Mouse (Mus musculus) forebrain, embryonic 15.5 days (tissue): ENCODE measurements at regions not wholly inside any gene's neighbourhood (a gene's known extent, or its start where the extent isn't known, plus 50 kb on each side); places are given as distances from the start of the nearest gene placed in this dataset.
A peak's percentile ranks its signal among the peaks of the same experiment; 100 is the strongest.

Experiments
- ATAC-seq: fragments of 200-750 bp; cut with Nextera tagmentation; replicated peaks from 2 replicates; pipeline ENCODE4 v1.8.0; 2017; ENCODE audit warnings: mild to moderate bottlenecking, moderate TSS enrichment, moderate library complexity
- H3K27ac ChIP-seq: fragments of 300-500 bp; sonication (generic); replicated peaks from 2 replicates; pipeline ENCODE4 v1.5.1; 2015; ENCODE audit warnings: mild to moderate bottlenecking, inconsistent platforms
- H3K27me3 ChIP-seq: fragments of 300-500 bp; sonication (generic); 2 replicates; pipeline ENCODE4 v1.6.1; 2015; ENCODE audit warnings: inconsistent platforms
- H3K36me3 ChIP-seq: fragments of 300-500 bp; sonication (generic); 2 replicates; pipeline ENCODE4 v1.6.1; 2015; ENCODE audit warnings: mild to moderate bottlenecking, inconsistent platforms
- H3K4me1 ChIP-seq: fragments of 300-500 bp; sonication (generic); 2 replicates; pipeline ENCODE4 v1.6.1; 2015; ENCODE audit warnings: inconsistent platforms
- H3K4me2 ChIP-seq: fragments of 300-500 bp; sonication (generic); replicated peaks from 2 replicates; pipeline ENCODE4 v1.6.1; 2015; ENCODE audit warnings: mild to moderate bottlenecking, inconsistent platforms
- H3K4me3 ChIP-seq: fragments of 300-500 bp; sonication (generic); 2 replicates; pipeline ENCODE4 v1.5.1; 2015; ENCODE audit warnings: mild to moderate bottlenecking, inconsistent platforms
- H3K9ac ChIP-seq: fragments of 300-500 bp; sonication (generic); replicated peaks from 2 replicates; pipeline ENCODE4 v1.6.1; 2015; ENCODE audit warnings: mild to moderate bottlenecking, inconsistent platforms
- H3K9me3 ChIP-seq: fragments of 300-500 bp; sonication (generic); 2 replicates; pipeline ENCODE4 v1.6.1; 2016; ENCODE audit warnings: inconsistent platforms
- WGBS: fragments of 180-500 bp; shearing (Covaris S2); methylation state at CpG from one replicate; pipeline ENCODE4 v1.1.7; 2015; ENCODE audit warnings: mixed read lengths; 5-methylcytosine and 5-hydroxymethylcytosine counted together

DNA sequence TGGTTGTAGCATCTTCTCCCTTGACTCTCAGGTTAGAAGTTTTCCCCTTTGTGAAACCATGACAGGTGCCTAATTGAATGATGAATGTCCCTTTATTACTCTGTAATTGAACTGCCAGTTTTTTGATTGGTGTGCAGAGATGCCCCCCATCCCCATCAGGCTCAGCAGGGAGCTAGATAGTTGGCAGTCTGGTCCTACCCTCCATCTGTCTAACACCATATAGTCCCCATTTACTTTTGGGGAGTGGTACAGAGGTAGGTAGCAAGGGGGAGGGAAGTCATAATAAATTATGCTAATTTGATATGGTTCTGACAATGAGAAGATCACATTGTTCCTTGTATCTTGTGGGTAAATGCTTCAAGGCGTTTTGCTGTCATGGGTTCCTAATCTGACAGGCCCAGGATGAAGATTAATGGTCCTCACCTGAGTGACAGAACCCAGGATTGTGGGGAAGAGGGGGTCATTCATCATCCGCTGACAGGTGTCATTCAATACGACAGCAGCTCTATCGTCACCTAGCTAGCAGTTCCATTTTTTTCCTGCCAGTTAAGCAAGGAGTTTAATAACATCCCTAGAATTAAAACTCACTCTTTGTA, 122.3 kb upstream of the Etaa1 start:
- H3K4me2 ChIP-seq, result no peak overlapping the region
- 73% methylated on average over 4 of the region's 4 CpGs for WGBS
- no peaks in the 10 kb centered on the region for H3K36me3 ChIP-seq
- no peak overlapping the region for H3K4me3 ChIP-seq
- H3K27ac ChIP-seq, result no peak overlapping the region
- H3K27me3 ChIP-seq, result no peaks in the 10 kb centered on the region
- H3K4me1 ChIP-seq, result no peaks in the 10 kb centered on the region
- no peaks in the 10 kb centered on the region for H3K9me3 ChIP-seq
- ATAC-seq, result no peak; the same call in 1 of the 2 replicates
- no peak overlapping the region for H3K9ac ChIP-seq

DNA sequence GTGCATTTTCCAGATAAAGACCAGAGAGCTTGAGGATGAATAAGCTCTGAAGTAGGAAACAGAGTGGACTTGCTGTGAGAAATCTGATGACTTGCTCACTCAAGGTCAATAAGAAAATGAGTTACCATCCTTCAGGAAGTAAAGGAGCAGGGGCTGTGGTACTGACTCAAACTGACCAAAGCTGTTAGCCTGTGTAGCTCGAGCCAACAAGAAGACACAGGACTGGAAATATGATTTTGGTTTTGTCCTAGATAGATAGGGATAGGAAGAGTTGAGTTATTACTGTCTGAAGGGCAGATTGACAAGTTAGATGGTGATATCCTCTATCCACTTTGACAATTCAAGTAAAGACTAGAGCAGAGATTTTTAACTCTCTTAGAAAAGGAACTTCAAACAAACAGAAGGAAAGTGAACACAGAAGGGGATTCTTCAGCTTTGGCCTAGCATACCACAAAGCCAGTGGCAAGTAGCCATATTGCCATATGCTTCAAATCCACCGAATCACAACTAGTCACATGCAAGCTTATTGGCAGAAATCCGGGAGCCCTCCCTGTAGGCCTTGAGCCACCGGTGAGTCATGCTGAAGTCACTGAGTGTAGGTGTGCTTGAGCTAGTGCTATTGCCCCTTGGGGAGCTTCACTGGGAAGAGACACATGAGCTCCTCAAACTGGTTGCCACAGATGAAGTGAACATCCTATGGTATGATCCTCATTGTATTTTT, 117.1 kb upstream of the Etaa1 start:
- Histone ChIP-seq H3K27me3 (no peaks in the 10 kb centered on the region), H3K9me3 (no peaks in the 10 kb centered on the region), H3K4me2 (no peak overlapping the region), H3K4me1 (peaks cover 7% of the 10 kb centered on the region), H3K9ac (no peak overlapping the region), H3K4me3 (no peak overlapping the region), H3K27ac (no peak overlapping the region), H3K36me3 (no peaks in the 10 kb centered on the region)
- 58% methylated on average over 4 of the region's 4 CpGs for WGBS
- peak; percentile 78 for ATAC-seq

- Histone ChIP-seq H3K4me2 (no peak overlapping the region), H3K36me3 (no peaks in the 10 kb centered on the region), H3K4me1 (peaks cover 7% of the 10 kb centered on the region), H3K9ac (no peak overlapping the region), H3K27me3 (no peaks in the 10 kb centered on the region), H3K27ac (no peak overlapping the region), H3K4me3 (no peak overlapping the region), H3K9me3 (no peaks in the 10 kb centered on the region)
- 67% methylated on average over 8 of the region's 8 CpGs for WGBS
- ATAC-seq, result 0 out of 2 replicates have a peak, but pooled peaks have one; percentile 6
These were observed 116.3 kb upstream of the Etaa1 start for GRCm38 (mm10) chr11:18070032-18070374.

GRCm38 (mm10) chr11:18069348-18070031, 115.8 kb upstream of the Etaa1 start:
- Histone ChIP-seq H3K27me3 (no peaks in the 10 kb centered on the region), H3K36me3 (no peaks in the 10 kb centered on the region), H3K9me3 (no peaks in the 10 kb centered on the region), H3K27ac (no peak overlapping the region), H3K9ac (no peak overlapping the region), H3K4me3 (no peak overlapping the region), H3K4me2 (no peak overlapping the region), H3K4me1 (peaks cover 7% of the 10 kb centered on the region)
- ATAC-seq, result 0 out of 2 replicates have a peak, but pooled peaks have one; percentile 29
- 35% methylated on average over 7 of the region's 7 CpGs for WGBS

DNA sequence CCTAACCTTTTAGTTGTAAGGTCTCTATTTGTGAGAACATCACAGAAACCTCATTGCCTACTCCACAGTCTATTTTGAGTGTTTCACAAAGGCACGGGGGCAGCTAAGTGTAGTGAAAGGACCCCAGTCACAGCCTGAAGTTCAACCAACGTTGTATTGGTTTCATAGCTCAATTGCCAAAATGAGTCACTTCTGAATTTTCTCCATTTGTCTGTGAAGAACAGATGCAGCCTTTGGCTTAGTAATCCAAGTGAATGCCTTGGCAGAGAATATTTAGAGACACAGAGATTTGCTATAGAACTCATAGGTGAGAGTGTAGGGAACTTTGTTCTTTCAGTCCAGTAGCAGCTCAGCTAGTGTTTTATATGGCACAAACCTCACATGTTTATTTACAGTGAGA, 114.4 kb upstream of the Etaa1 start:
- H3K27me3 ChIP-seq, result no peaks in the 10 kb centered on the region
- no peak overlapping the region for H3K27ac ChIP-seq
- H3K4me3 ChIP-seq, result no peak overlapping the region
- H3K9me3 ChIP-seq, result no peaks in the 10 kb centered on the region
- no peaks in the 10 kb centered on the region for H3K36me3 ChIP-seq
- no peak overlapping the region for H3K4me2 ChIP-seq
- peaks cover 7% of the 10 kb centered on the region for H3K4me1 ChIP-seq
- no peak for ATAC-seq
- 12% methylated on average over 2 of the region's 2 CpGs for WGBS
- H3K9ac ChIP-seq, result no peak overlapping the region

DNA sequence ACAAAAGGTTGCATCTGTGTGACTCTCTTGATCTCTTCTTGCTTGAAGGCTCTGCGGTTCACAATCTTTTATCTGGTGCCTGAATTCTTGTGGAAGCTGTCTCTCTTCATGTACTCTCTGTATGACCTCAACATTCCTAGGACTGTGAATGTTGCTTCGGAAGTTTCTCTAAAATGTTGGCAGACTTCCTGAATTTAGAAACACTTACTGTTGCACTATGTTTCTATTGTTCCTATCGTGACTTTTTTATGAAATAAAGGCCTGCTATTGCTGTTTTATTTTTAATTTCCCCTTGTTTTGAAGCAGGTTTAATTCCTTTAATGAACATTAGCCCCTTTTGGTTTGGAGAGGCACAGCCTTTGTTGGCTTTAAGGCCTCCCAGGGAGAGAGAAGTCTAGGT, 114.0 kb upstream of the Etaa1 start:
- WGBS, result 32% methylated on average over 3 of the region's 3 CpGs
- Histone ChIP-seq H3K27ac (no peak overlapping the region), H3K9ac (no peak overlapping the region), H3K27me3 (no peaks in the 10 kb centered on the region), H3K36me3 (no peaks in the 10 kb centered on the region), H3K4me1 (peaks cover 7% of the 10 kb centered on the region), H3K9me3 (no peaks in the 10 kb centered on the region), H3K4me2 (no peak overlapping the region), H3K4me3 (no peak overlapping the region)
- no peak for ATAC-seq

DNA sequence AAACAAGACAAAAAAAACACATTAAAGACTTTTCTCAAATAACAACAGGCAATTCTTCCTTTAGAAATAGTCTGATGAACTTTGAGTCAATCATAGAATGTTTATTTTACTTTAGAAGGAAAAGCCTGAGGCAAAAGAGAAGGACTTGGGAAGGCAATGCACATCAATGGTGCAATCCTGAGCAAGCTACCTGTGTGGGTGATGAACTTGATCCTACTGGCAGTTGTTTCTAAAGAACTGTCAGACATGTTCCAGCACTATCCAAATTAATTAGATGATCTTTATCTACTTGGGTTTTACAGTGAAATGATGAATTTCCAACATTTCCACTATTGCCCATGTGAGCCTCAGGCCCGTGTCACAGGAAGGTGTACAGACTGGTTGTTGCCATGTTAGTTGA, 87.9 kb upstream of the Etaa1 start:
- no peaks in the 10 kb centered on the region for H3K27me3 ChIP-seq
- no peak for ATAC-seq
- no peak overlapping the region for H3K4me3 ChIP-seq
- no peak overlapping the region for H3K9ac ChIP-seq
- 93% methylated on average over 1 of the region's 1 CpGs for WGBS
- H3K4me2 ChIP-seq, result no peak overlapping the region
- no peaks in the 10 kb centered on the region for H3K9me3 ChIP-seq
- no peak overlapping the region for H3K27ac ChIP-seq
- H3K36me3 ChIP-seq, result no peaks in the 10 kb centered on the region
- H3K4me1 ChIP-seq, result no peaks in the 10 kb centered on the region

DNA sequence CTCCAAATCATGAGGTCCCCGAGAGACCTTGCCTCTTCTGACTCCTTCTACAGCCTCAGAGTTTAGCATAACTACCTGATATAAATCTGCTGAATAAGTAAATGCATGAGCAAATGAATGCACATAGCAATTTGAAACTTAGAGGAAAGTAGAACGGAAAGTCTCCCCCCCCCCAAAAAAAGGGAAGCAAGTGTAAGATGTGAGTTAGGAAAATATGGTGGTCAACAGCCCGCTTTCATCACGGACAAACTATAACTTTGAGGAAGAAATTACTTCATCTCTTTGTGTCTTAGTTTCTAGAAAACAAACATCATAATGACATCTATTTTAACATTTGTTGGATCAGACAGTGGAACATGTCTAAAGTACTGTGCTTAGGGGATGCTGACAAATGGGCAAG, 77.4 kb upstream of the Etaa1 start:
- 92% methylated on average over 4 of the region's 4 CpGs for WGBS
- no peaks in the 10 kb centered on the region for H3K36me3 ChIP-seq
- H3K4me1 ChIP-seq, result no peaks in the 10 kb centered on the region
- no peak overlapping the region for H3K4me3 ChIP-seq
- no peaks in the 10 kb centered on the region for H3K27me3 ChIP-seq
- no peaks in the 10 kb centered on the region for H3K9me3 ChIP-seq
- no peak overlapping the region for H3K9ac ChIP-seq
- H3K27ac ChIP-seq, result no peak overlapping the region
- ATAC-seq, result no peak
- H3K4me2 ChIP-seq, result no peak overlapping the region

DNA sequence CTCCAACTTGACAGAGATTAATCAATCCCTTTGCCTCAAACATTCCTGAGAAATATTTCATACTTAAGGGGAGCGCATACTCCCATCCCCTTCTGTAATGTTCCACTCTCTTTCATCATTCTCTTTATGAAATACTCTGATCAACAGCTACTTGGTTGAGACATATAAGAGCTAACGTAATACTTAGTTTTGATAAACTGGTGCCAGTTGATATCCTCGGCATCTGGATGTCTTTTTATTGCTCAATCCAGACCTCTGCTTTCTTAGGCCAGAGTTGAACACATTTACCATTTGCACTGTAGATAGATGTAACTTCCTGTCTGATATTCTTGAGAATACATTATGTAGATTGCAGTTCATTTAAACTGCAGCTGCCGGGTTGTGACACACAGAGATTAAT, 68.4 kb upstream of the Etaa1 start:
- H3K4me2 ChIP-seq, result no peak overlapping the region
- WGBS, result 87% methylated on average over 4 of the region's 4 CpGs
- H3K9ac ChIP-seq, result no peak overlapping the region
- no peak overlapping the region for H3K27ac ChIP-seq
- no peaks in the 10 kb centered on the region for H3K4me1 ChIP-seq
- H3K9me3 ChIP-seq, result no peaks in the 10 kb centered on the region
- H3K4me3 ChIP-seq, result no peak overlapping the region
- no peaks in the 10 kb centered on the region for H3K36me3 ChIP-seq
- H3K27me3 ChIP-seq, result no peaks in the 10 kb centered on the region
- ATAC-seq, result no peak

DNA sequence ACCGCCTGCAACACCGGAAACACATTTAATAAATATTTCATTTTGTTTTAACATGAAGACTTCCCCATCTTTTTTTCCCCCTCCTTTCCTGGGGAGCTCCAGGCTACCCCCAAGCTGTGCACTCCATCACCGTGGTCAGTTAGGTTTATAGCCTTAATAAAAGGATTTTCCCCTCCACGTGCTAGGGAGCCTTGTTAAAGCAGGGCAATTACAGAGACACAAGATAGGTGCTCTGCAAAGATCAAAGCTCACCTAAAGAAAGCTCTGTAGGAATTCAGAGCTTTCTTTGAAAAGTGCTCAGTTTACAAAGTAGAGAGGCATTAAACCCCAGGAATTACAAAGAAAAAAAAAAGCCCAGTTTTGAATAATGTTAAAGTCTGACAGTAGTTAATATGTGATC, 61.6 kb upstream of the Etaa1 start:
- H3K9me3 ChIP-seq, result no peaks in the 10 kb centered on the region
- H3K4me2 ChIP-seq, result no peak overlapping the region
- no peak; the same call in 1 of the 2 replicates for ATAC-seq
- peaks cover 23% of the 10 kb centered on the region for H3K4me1 ChIP-seq
- no peak overlapping the region for H3K4me3 ChIP-seq
- no peaks in the 10 kb centered on the region for H3K27me3 ChIP-seq
- no peak overlapping the region for H3K9ac ChIP-seq
- H3K27ac ChIP-seq, result no peak overlapping the region
- 18% methylated on average over 4 of the region's 4 CpGs for WGBS
- no peaks in the 10 kb centered on the region for H3K36me3 ChIP-seq

- H3K9ac ChIP-seq, result no peak overlapping the region
- H3K27me3 ChIP-seq, result no peaks in the 10 kb centered on the region
- peak; percentile 67 for ATAC-seq
- no peak overlapping the region for H3K27ac ChIP-seq
- H3K4me2 ChIP-seq, result peak overlapping the region; percentile 16; the same call in 1 of the 2 replicates
- WGBS, result 8% methylated on average over 9 of the region's 9 CpGs
- H3K36me3 ChIP-seq, result no peaks in the 10 kb centered on the region
- H3K9me3 ChIP-seq, result no peaks in the 10 kb centered on the region
- H3K4me1 ChIP-seq, result peaks cover 23% of the 10 kb centered on the region
- H3K4me3 ChIP-seq, result no peak overlapping the region
These were observed 60.9 kb upstream of the Etaa1 start for GRCm38 (mm10) chr11:18014610-18015009.

DNA sequence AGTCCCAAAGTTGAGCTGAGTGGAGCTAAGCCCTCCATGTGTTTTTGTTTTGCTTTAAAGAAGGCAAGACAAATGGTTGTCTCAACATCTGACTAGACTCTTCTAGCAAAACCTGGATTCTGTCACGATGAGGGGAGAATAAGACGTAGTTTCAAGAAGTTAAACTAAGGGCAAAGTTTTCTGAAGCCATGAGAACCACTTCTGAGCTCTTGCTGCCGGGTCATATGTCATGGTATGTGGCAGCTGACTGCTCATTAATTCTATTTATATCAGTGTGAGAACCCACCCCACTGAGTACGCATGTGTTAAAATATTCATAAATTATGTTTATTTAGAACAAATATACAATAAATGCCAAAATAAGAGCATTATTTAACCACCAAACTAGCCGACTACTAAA, 58.4 kb upstream of the Etaa1 start:
- Histone ChIP-seq H3K4me1 (peaks cover 23% of the 10 kb centered on the region), H3K4me2 (no peak overlapping the region), H3K4me3 (no peak overlapping the region), H3K36me3 (no peaks in the 10 kb centered on the region), H3K27me3 (no peaks in the 10 kb centered on the region), H3K27ac (no peak overlapping the region), H3K9ac (no peak overlapping the region), H3K9me3 (no peaks in the 10 kb centered on the region)
- WGBS, result 49% methylated on average over 5 of the region's 5 CpGs
- ATAC-seq, result no peak
